Mouse (Mus musculus) cortical plate, adult 2 months (tissue): Measurements from ENCODE around the gene Inhbc. TPM values are rescaled to one million over a fixed set of nuclear protein-coding genes. Genes with fewer than 3 reads are reported as not detected.
"Not testable (repeated sequence)": the region's sequence is repeated elsewhere in the genome, so short reads cannot be mapped to it uniquely, and the experiment has no call there.

Experiments used
- H3K27ac ChIP-seq: fragments of 200-500 bp; 2 replicates; pipeline ENCODE4 v1.5.1; 2012; ENCODE audit warnings: low read length, control low read depth, inconsistent platforms; ENCODE audit not compliant: insufficient read depth
- H3K4me1 ChIP-seq: fragments of 200-500 bp; 2 replicates; pipeline ENCODE4 v1.6.1; 2011; ENCODE audit warnings: low read length; ENCODE audit not compliant: control insufficient read depth, insufficient read depth
- H3K4me3 ChIP-seq: fragments of 200-500 bp; 2 replicates; pipeline ENCODE4 v1.5.1; 2011; ENCODE audit warnings: mild to moderate bottlenecking, low read length, control low read depth; ENCODE audit not compliant: insufficient read depth
- CTCF ChIP-seq: fragments of 200-500 bp; IDR thresholded peaks from 2 replicates; pipeline ENCODE4 v1.5.1; 2011; ENCODE audit warnings: mild to moderate bottlenecking, control low read depth, low read length; ENCODE audit not compliant: insufficient read depth; ENCODE audit errors: extremely low read depth
- POLR2A ChIP-seq: fragments of 200-500 bp; IDR thresholded peaks from 2 replicates; pipeline ENCODE4 v1.6.1; 2011; ENCODE audit warnings: mild to moderate bottlenecking, low read length, control low read depth; ENCODE audit not compliant: insufficient read depth; ENCODE audit errors: extremely low read depth
- polyA plus RNA-seq: library from polyadenylated mRNA; depleted of rRNA; stranded (reverse); fragments of >200 nt; gene quantifications from 2 replicates; pipeline ENCODE4 v1.2.3, GENCODE M21; 2012; rRNA removed

The Inhbc gene
- polyA plus RNA-seq, 1 experiment, result not detected

GRCm38 (mm10) chr10:127310523-127311475 is 59.4 kb downstream of the Inhbc start:
- Histone ChIP-seq H3K27ac (peak overlapping the region; percentile 15; the same call in 1 of the 2 replicates), H3K4me3 (peak overlapping the region; percentile 52), H3K4me1 (no peaks in the 10 kb centered on the region)
- TF ChIP-seq POLR2A (no peak), CTCF (no peak)

DNA sequence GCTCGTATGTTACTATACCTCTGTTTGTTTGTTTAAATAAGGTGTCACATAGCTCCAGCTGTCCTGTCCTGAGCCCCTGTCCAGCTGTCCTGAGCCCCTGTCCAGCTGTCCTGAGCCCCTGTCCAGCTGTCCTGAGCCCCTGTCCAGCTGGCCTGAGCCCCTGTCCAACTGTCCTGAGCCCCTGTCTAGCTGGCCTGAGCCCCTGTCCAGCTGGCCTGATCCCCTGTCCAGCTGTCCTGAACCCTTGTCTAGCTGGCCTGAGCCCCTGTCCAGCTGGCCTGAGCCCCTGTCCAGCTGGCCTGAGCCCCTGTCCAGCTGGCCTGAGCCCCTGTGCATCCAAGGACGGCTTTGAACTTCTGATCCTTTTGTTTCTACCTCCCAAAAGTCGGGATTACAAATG is 61.1 kb downstream of the Inhbc start:
- H3K4me3 ChIP-seq, H3K27ac ChIP-seq, H3K4me1 ChIP-seq: not testable (repeated sequence)

Other genes starting within 250 kb of the Inhbc start
- 106 TPM in 2 replicates for gene Os9, start 249.3 kb downstream of the Inhbc start, polyA plus RNA-seq
- 127 and 129 TPM in 2 replicates for gene B4galnt1, start 205.2 kb downstream of the Inhbc start, polyA plus RNA-seq
- gene Slc26a10, start 189.8 kb downstream of the Inhbc start, polyA plus RNA-seq, result 8.7 TPM in 2 replicates
- gene Arhgef25, start 180.3 kb downstream of the Inhbc start, polyA plus RNA-seq, result 225 and 288 TPM in 2 replicates
- 371 and 407 TPM in 2 replicates for gene Dtx3, start 174.7 kb downstream of the Inhbc start, polyA plus RNA-seq
- gene Pip4k2c, start 158.8 kb downstream of the Inhbc start, polyA plus RNA-seq, result 116 and 117 TPM in 2 replicates
- 1,251 and 1,302 TPM in 2 replicates for gene Kif5a, start 107.1 kb downstream of the Inhbc start, polyA plus RNA-seq
- gene Dctn2, start 104.1 kb downstream of the Inhbc start, polyA plus RNA-seq, result 304 and 309 TPM in 2 replicates
- gene Mbd6, start 81.4 kb downstream of the Inhbc start, polyA plus RNA-seq, result 35.1 TPM in 2 replicates
- gene Mars, start 58.6 kb downstream of the Inhbc start, polyA plus RNA-seq, result 71.6 and 75.6 TPM in 2 replicates
- gene Arhgap9, start 48.5 kb downstream of the Inhbc start, polyA plus RNA-seq, result 1.2 and 1.4 TPM in 2 replicates
- 2.3 and 2.6 TPM in 2 replicates for gene Gli1, start 28.5 kb downstream of the Inhbc start, polyA plus RNA-seq
- 0.10 and 0.19 TPM in 2 replicates for gene Inhbe, start 16.0 kb downstream of the Inhbc start, polyA plus RNA-seq
- gene R3hdm2, start 9.9 kb upstream of the Inhbc start, polyA plus RNA-seq, result 185 and 201 TPM in 2 replicates
- 9.5 and 10.6 TPM in 2 replicates for gene Stac3, start 131.3 kb upstream of the Inhbc start, polyA plus RNA-seq
- 10.0 and 10.6 TPM in 2 replicates for gene Ndufa4l2, start 144.5 kb upstream of the Inhbc start, polyA plus RNA-seq
- 38.6 and 39.7 TPM in 2 replicates for gene Shmt2, start 152.0 kb upstream of the Inhbc start, polyA plus RNA-seq
- 3.0 and 3.8 TPM in 2 replicates for gene Nxph4, start 164.1 kb upstream of the Inhbc start, polyA plus RNA-seq